ENCODE assay signal across 11 mouse cellular contexts in genomic region chr3:151294606-151295005, GRCm38 (mm10).
DNase-seq lines count a peak whose midpoint lies in the region; ATAC-seq and TF ChIP-seq lines count a peak whose summit lies in the region.
"Had no signal": no experiment of that assay in that cellular context is flagged by ENCODE, and none has a peak within 500 bp of the region (broad histone marks: within the 10 kb centered on the region; RNA-seq: fewer than 3 reads in every experiment).

No protein-coding gene starts in this region.

- intact Hi-C loops in heart, postnatal 36 days (cut with DNase I) = loop anchor here (5.0 to 10.0 kb wide), 2 partner anchors 128 to 130 kb away; no protein-coding TSS in a partner anchor

- no peak overlapping the region for H3K27ac ChIP-seq in heart, embryonic 16.5 days (ENCODE audit: low read length)
- peak overlapping the region; percentile 62; the same call in 1 of the 2 replicates for H3K27ac ChIP-seq in lung, postnatal 0 days (ENCODE audit: low read length)
- H3K27ac ChIP-seq: embryonic facial prominence, embryonic 13.5 days; liver, embryonic 14.5 days had no signal

- no peak for TF ChIP-seq EP300 in lung, postnatal 0 days (IDR thresholded peaks at IDR 0.05)

- H3K27me3 ChIP-seq in heart, embryonic 16.5 days (ENCODE audit: control insufficient read depth, insufficient read depth, low read length) = no peaks in the 10 kb centered on the region
- no peaks in the 10 kb centered on the region for H3K27me3 ChIP-seq in lung, postnatal 0 days (replicated peaks; ENCODE audit: insufficient read depth, low read length)
- H3K27me3 ChIP-seq in myocyte (ENCODE audit: control insufficient read depth, insufficient read depth, insufficient read length) = no peaks in the 10 kb centered on the region
- H3K27me3 ChIP-seq: embryonic facial prominence, embryonic 13.5 days; Patski had no signal

- no peaks in the 10 kb centered on the region for H3K9me3 ChIP-seq in heart, embryonic 16.5 days (replicated peaks; ENCODE audit: control insufficient read depth, low read length)
- no peaks in the 10 kb centered on the region for H3K9me3 ChIP-seq in lung, postnatal 0 days (ENCODE audit: low read length)
- H3K9me3 ChIP-seq: embryonic facial prominence, embryonic 13.5 days had no signal

- ATAC-seq in heart, embryonic 16.5 days (replicated peaks; ENCODE audit: extremely low read depth, insufficient read depth, low FRiP score) = no peak
- ATAC-seq in lung, postnatal 0 days = no peak
- ATAC-seq: Patski had no signal

- no peak overlapping the region for H3K4me3 ChIP-seq in heart, embryonic 16.5 days (ENCODE audit: low read length)
- H3K4me3 ChIP-seq in lung, postnatal 0 days (ENCODE audit: low read depth, low read length) = no peak overlapping the region
- no peak overlapping the region for H3K4me3 ChIP-seq in myocyte
- H3K4me3 ChIP-seq: embryonic facial prominence, embryonic 13.5 days had no signal

- no peaks in the 10 kb centered on the region for H3K36me3 ChIP-seq in heart, embryonic 16.5 days (ENCODE audit: control insufficient read depth, insufficient read depth)
- no peaks in the 10 kb centered on the region for H3K36me3 ChIP-seq in lung, postnatal 0 days (ENCODE audit: insufficient read depth, low read length)
- H3K36me3 ChIP-seq in myocyte (ENCODE audit: control insufficient read depth, insufficient read depth) = no peaks in the 10 kb centered on the region
- H3K36me3 ChIP-seq: embryonic facial prominence, embryonic 13.5 days had no signal

- peak; percentile 5 for DNase-seq in adrenal gland, adult 2 months
- no peak for DNase-seq in adrenal gland, postnatal 36 days
- no peak for DNase-seq in heart, postnatal 36 days
- DNase-seq in lung, postnatal 0 days (ENCODE audit: low spot score) = no peak
- DNase-seq in lung, postnatal 4 days = no peak
- DNase-seq in adrenal gland, postnatal 10 days = no peak

- H3K4me1 ChIP-seq in heart, embryonic 16.5 days (ENCODE audit: control insufficient read depth, insufficient read depth, low read length) = no peaks in the 10 kb centered on the region
- H3K4me1 ChIP-seq in lung, postnatal 0 days (ENCODE audit: insufficient read depth, low read depth, low read length) = no peaks in the 10 kb centered on the region
- H3K4me1 ChIP-seq: embryonic facial prominence, embryonic 13.5 days had no signal

- no peak for TF ChIP-seq CTCF in lung, postnatal 0 days (IDR thresholded peaks at IDR 0.05)

- no peak for TF ChIP-seq POLR2A in myocyte (IDR thresholded peaks at IDR 0.05; ENCODE audit: insufficient read length, low read depth)

- no peaks in the 10 kb centered on the region for H3K79me2 ChIP-seq in myocyte (ENCODE audit: control insufficient read depth, insufficient read depth)

- no peak overlapping the region for H3K9ac ChIP-seq in heart, embryonic 16.5 days (ENCODE audit: low read length)
- H3K9ac ChIP-seq in lung, postnatal 0 days (replicated peaks; ENCODE audit: low read depth) = no peak overlapping the region
- H3K9ac ChIP-seq: embryonic facial prominence, embryonic 13.5 days; liver, embryonic 14.5 days had no signal

- WGBS in heart, embryonic 16.5 days = 69% methylated on average over 7 of the region's 7 CpGs
- 71% methylated on average over 7 of the region's 7 CpGs for WGBS in lung, postnatal 0 days

- no peak overlapping the region for H3ac ChIP-seq in myocyte (ENCODE audit: control insufficient read depth, insufficient read length)

- peak overlapping the region; percentile 4 for H3K4me2 ChIP-seq in heart, embryonic 16.5 days (ENCODE audit: low read depth, low read length)
- H3K4me2 ChIP-seq in lung, postnatal 0 days (replicated peaks; ENCODE audit: low read depth, low read length) = no peak overlapping the region
- peak overlapping the region; percentile 72 for H3K4me2 ChIP-seq in myocyte (ENCODE audit: low read depth)
- H3K4me2 ChIP-seq: embryonic facial prominence, embryonic 13.5 days had no signal

TF ChIP-seq in myocyte, 11 proteins besides CTCF, POLR2A, EP300 and RAD21:
- no peak for TF ChIP-seq TCF12 (IDR thresholded peaks at IDR 0.05; ENCODE audit: insufficient read depth, poor library complexity, severe bottlenecking)
- TF ChIP-seq TCF3 (IDR thresholded peaks at IDR 0.05; ENCODE audit: insufficient read length, low read depth) = no peak
- TF ChIP-seq POLR2AphosphoS2 (IDR thresholded peaks at IDR 0.05; ENCODE audit: insufficient read length, low read depth) = no peak
- TF ChIP-seq USF1 (IDR thresholded peaks at IDR 0.05; ENCODE audit: low read depth) = no peak
- TF ChIP-seq SRF (IDR thresholded peaks at IDR 0.05; ENCODE audit: control insufficient read depth, insufficient read length, low read depth) = no peak
- TF ChIP-seq MYOD1 (IDR thresholded peaks at IDR 0.05; ENCODE audit: control insufficient read depth in 1 of 3, insufficient read length in 2 of 3, low read depth in 2 of 3) = no peak
- TF ChIP-seq MAX (IDR thresholded peaks at IDR 0.05; ENCODE audit: low read depth) = no peak
- TF ChIP-seq REST (IDR thresholded peaks at IDR 0.05; ENCODE audit: insufficient read depth, insufficient read length) = no peak
- TF ChIP-seq CEBPB (IDR thresholded peaks at IDR 0.05; ENCODE audit: insufficient read depth, poor library complexity, severe bottlenecking) = no peak
- no peak for TF ChIP-seq E2F4 (IDR thresholded peaks at IDR 0.05; ENCODE audit: insufficient read depth)
